In genomic region chr16:10492587-10492986, GRCm38 (mm10) we compare ENCODE assay signal across 33 mouse cellular contexts. TPM values are rescaled to one million over a fixed set of nuclear protein-coding genes. Genes with fewer than 3 reads are reported as not detected.
"Had no signal": no experiment of that assay in that cellular context is flagged by ENCODE, and none has a peak within 500 bp of the region (broad histone marks: within the 10 kb centered on the region; RNA-seq: fewer than 3 reads in every experiment).

No protein-coding gene starts in this region.

- H3K9me3 ChIP-seq: heart, embryonic 12.5 days; heart, embryonic 13.5 days; heart, embryonic 15.5 days; hindbrain, embryonic 10.5 days; hindbrain, embryonic 12.5 days; hindbrain, embryonic 13.5 days; hindbrain, embryonic 15.5 days; intestine, embryonic 15.5 days; kidney, embryonic 15.5 days had no signal

- H3K4me1 ChIP-seq: intestine, embryonic 15.5 days had no signal

- H3K4me3 ChIP-seq: heart, embryonic 12.5 days; heart, embryonic 13.5 days; heart, embryonic 15.5 days; hindbrain, embryonic 10.5 days; hindbrain, embryonic 12.5 days; hindbrain, embryonic 13.5 days; hindbrain, embryonic 15.5 days; intestine, embryonic 15.5 days; kidney, embryonic 15.5 days; layer of hippocampus, adult 2 months; left cerebral cortex, adult 2 months had no signal

- H3K9ac ChIP-seq: heart, embryonic 12.5 days; heart, embryonic 13.5 days; heart, embryonic 15.5 days; hindbrain, embryonic 12.5 days; hindbrain, embryonic 13.5 days; hindbrain, embryonic 14.5 days; hindbrain, embryonic 15.5 days; intestine, embryonic 15.5 days; kidney, embryonic 15.5 days had no signal

- H3K36me3 ChIP-seq: heart, embryonic 12.5 days; heart, embryonic 13.5 days; heart, embryonic 15.5 days; hindbrain, embryonic 10.5 days; hindbrain, embryonic 12.5 days; hindbrain, embryonic 13.5 days; hindbrain, embryonic 15.5 days; intestine, embryonic 15.5 days; kidney, embryonic 15.5 days had no signal

- H3K4me2 ChIP-seq: heart, embryonic 11.5 days; heart, embryonic 12.5 days; heart, embryonic 13.5 days; heart, embryonic 15.5 days; hindbrain, embryonic 12.5 days; hindbrain, embryonic 13.5 days; hindbrain, embryonic 14.5 days; hindbrain, embryonic 15.5 days; intestine, embryonic 15.5 days; kidney, embryonic 15.5 days had no signal

- H3K27ac ChIP-seq: heart, embryonic 13.5 days; heart, embryonic 15.5 days; hindbrain, embryonic 10.5 days; hindbrain, embryonic 12.5 days; hindbrain, embryonic 13.5 days; hindbrain, embryonic 14.5 days; hindbrain, embryonic 15.5 days; hindbrain, postnatal 0 days; intestine, embryonic 15.5 days; kidney, embryonic 15.5 days; kidney, postnatal 0 days; layer of hippocampus, adult 2 months; left cerebral cortex, adult 2 months had no signal

- DNase-seq: heart, postnatal 10 days; heart, postnatal 14 days; heart, postnatal 36 days; heart, postnatal 4 days; kidney, adult 11 months; kidney, adult 18-20 months; kidney, adult 2 months; kidney, adult 8-10 months; kidney, adult 9 months; kidney, postnatal 10 days; kidney, postnatal 14 days; kidney, postnatal 25 days; kidney, postnatal 36 days; kidney, postnatal 4 days; layer of hippocampus, adult 9-11 months; layer of hippocampus, postnatal 36 days had no signal

RNA-seq across cellular contexts. Expression of gene Ciita, which starts 12.7 kb away (rescaled TPM):
- total RNA-seq: hindbrain, postnatal 0 days; layer of hippocampus, postnatal 25 days had no signal

RNA-seq across cellular contexts. Expression of gene Tvp23a, which starts 45.4 kb away (rescaled TPM):
- total RNA-seq: hematopoietic stem cell, adult 5-6 weeks had no signal
